Mouse (Mus musculus) small intestine, adult 2 months (tissue): ENCODE measurements around the gene Ippk.

Experiments
- CTCF ChIP-seq: fragments of 200-500 bp; IDR thresholded peaks from 2 replicates; pipeline ENCODE4 v1.5.1; 2012; ENCODE audit warnings: low read depth, mild to moderate bottlenecking, control low read depth, inconsistent platforms, low read length, moderate library complexity, mixed read lengths; ENCODE audit not compliant: insufficient replicate concordance, insufficient read length; ENCODE audit errors: extremely low read depth
- POLR2A ChIP-seq: fragments of 200-500 bp; IDR thresholded peaks from 2 replicates; pipeline ENCODE4 v1.6.1; 2012; ENCODE audit warnings: low read depth, mild to moderate bottlenecking, control low read depth, inconsistent platforms, low read length, moderate library complexity

DNA sequence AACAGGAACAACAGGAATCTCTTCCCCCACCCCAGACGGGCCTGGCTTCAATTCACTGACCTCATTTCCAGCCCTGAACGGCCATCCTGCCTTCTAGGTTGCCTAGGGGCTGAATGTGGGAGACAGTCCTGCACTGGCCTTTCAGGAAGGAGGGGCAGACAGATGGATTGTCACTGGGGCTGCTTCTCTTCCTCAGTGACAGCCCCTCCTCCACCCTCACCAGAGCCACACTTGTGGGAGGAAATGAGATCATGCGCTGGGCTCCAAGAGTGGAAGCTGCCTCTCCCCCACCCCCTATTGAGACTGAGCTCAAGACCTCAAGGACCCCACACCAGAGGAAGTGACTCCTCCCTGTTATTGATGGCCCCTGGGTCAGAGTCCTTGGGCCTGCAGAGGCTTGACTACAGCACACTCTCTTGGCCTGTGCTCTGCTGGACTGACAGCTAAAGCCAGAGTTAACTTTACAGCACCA is 49.6 kb upstream of the Ippk start:
- TF ChIP-seq CTCF, result no peak
- no peak for TF ChIP-seq POLR2A
